Mouse (Mus musculus): ENCODE data around the gene Ric8a. TPM values are rescaled to one million over a fixed set of nuclear protein-coding genes. Genes with fewer than 3 reads are reported as not detected.

Gene Ric8a
- total RNA-seq, 2 experiments from 2014 or later: 27.0 to 29.8 TPM

Other genes starting within 250 kb of the Ric8a start
- not detected for gene Olfr61, start 228.0 kb upstream of the Ric8a start, total RNA-seq (2021)
- not detected for gene Olfr53, start 210.5 kb upstream of the Ric8a start, total RNA-seq (2021)
- not detected for gene Olfr539, start 197.0 kb upstream of the Ric8a start, total RNA-seq (2021)
- not detected for gene Olfr45, start 175.0 kb upstream of the Ric8a start, total RNA-seq (2021)
- gene Olfr541, start 159.7 kb upstream of the Ric8a start, total RNA-seq (2021): not detected
- under 1 TPM; 0.24 to 0.47 TPM for gene Cyp2e1, start 93.2 kb upstream of the Ric8a start, total RNA-seq (2021)
- not detected for gene Syce1, start 69.1 kb upstream of the Ric8a start, total RNA-seq (2021)
- gene Zfp941, start 34.8 kb upstream of the Ric8a start, total RNA-seq (2021): under 1 TPM; 0.45 to 0.47 TPM
- not detected for gene Urah, start 21.9 kb upstream of the Ric8a start, total RNA-seq (2021)
- gene Scgb1c1, start 11.4 kb upstream of the Ric8a start, total RNA-seq (2021): 10 to 100 TPM; 19.6 to 23.6 TPM
- not detected for gene Odf3, start 9.2 kb upstream of the Ric8a start, total RNA-seq (2021)
- not detected for gene Gm45785, start 626 bp upstream of the Ric8a start, total RNA-seq (2021)
- gene Bet1l, start 620 bp downstream of the Ric8a start, total RNA-seq (2021): 10 to 100 TPM; 13.1 to 15.9 TPM
- 100 to 1,000 TPM; 111 to 114 TPM for gene Psmd13, start 25.0 kb downstream of the Ric8a start, total RNA-seq (2021)
- 10 to 100 TPM; 53.4 to 58.2 TPM for gene Sirt3, start 25.4 kb downstream of the Ric8a start, total RNA-seq (2021)
- gene Cox8b, start 43.5 kb downstream of the Ric8a start, total RNA-seq (2021): 1,000 to 10,000 TPM; 1,771 to 1,883 TPM
- not detected for gene Nlrp6, start 63.9 kb downstream of the Ric8a start, total RNA-seq (2021)
- gene Pgghg, start 84.4 kb downstream of the Ric8a start, total RNA-seq (2021): 1 to 10 TPM; 7.7 to 8.6 TPM
- 1 to 10 TPM in 1 of 2 experiments, not detected in 1; 1.1 TPM for gene Ifitm5, start 93.3 kb downstream of the Ric8a start, total RNA-seq (2021)
- gene Gm45717, start 99.0 kb downstream of the Ric8a start, total RNA-seq (2021): not detected
- gene Ifitm2, start 99.0 kb downstream of the Ric8a start, total RNA-seq (2021): 100 to 1,000 TPM; 168 to 187 TPM
- 1 to 10 TPM; 2.4 to 3.8 TPM for gene Ifitm1, start 110.3 kb downstream of the Ric8a start, total RNA-seq (2021)
- gene Ifitm3, start 153.8 kb downstream of the Ric8a start, total RNA-seq (2021): 100 to 1,000 TPM; 104 to 117 TPM
- gene Ifitm6, start 161.0 kb downstream of the Ric8a start, total RNA-seq (2021): under 1 TPM in 1 of 2 experiments, not detected in 1; 0.69 TPM
- gene Gm17387, start 172.2 kb downstream of the Ric8a start, total RNA-seq (2021): not detected
- under 1 TPM in 1 of 2 experiments, not detected in 1; 0.22 TPM for gene B4galnt4, start 204.1 kb downstream of the Ric8a start, total RNA-seq (2021)
- gene Pkp3, start 221.3 kb downstream of the Ric8a start, total RNA-seq (2021): under 1 TPM in 1 of 2 experiments, not detected in 1; 0.24 TPM
- 1 to 10 TPM; 6.7 to 8.2 TPM for gene Sigirr, start 243.6 kb downstream of the Ric8a start, total RNA-seq (2021)

All from heart, postnatal 10 days (tissue).